Mouse (Mus musculus): ENCODE data around the gene Kir3dl2. TPM values are rescaled to one million over a fixed set of nuclear protein-coding genes. Genes with fewer than 3 reads are reported as not detected.
"Not testable (repeated sequence)": the region's sequence is repeated elsewhere in the genome, so short reads cannot be mapped to it uniquely, and the experiment has no call there.

Gene Kir3dl2
- polyA plus RNA-seq (2015; fragmentation: Nextera tagmentation; extraction: Ambion mirVana): not detected in 2 replicates

DNA sequence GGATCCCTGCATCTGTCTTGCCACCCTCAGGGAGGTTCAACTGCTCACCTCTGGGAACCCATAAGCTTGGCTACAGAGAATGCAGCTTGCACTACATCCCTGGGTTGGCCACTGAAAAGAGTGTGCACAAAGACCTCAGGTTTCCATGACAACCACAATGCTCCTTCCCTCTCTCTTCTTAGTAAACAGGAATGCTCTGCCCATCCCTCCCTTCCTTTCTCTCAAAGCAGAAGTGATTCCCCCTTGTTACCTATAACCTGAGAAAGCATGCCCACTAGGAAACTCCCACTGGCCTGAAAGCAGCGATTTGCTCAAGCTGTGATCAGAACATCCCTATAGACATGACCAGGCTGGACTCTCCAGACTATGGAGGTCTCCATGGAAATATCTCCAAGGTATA is at the start of gene Kir3dl2:
TSS of gene Kir3dl2 (minus strand) at position 101 of the 400 bp plus-strand sequence.
- H3K4me2 ChIP-seq (ENCODE audit: low read depth, low read length); H3K27me3 ChIP-seq (ENCODE audit: control insufficient read depth, insufficient read depth, low read depth, low read length); H3K36me3 ChIP-seq (ENCODE audit: control insufficient read depth, insufficient read depth, low read length); H3K9me3 ChIP-seq (ENCODE audit: control insufficient read depth, low read length); H3K9ac ChIP-seq (ENCODE audit: low read length); H3K27ac ChIP-seq (ENCODE audit: low read length); ATAC-seq (ENCODE audit: low read depth); H3K4me3 ChIP-seq (ENCODE audit: low read length); H3K4me1 ChIP-seq (replicated peaks; ENCODE audit: control insufficient read depth, insufficient read depth, low read length): not testable (repeated sequence)
- WGBS: 72% methylated on average over 1 of the region's 1 CpGs

GRCm38 (mm10) chrX:136590897-136591257 is 47.0 kb upstream of the Kir3dl2 start:
- Histone ChIP-seq H3K4me3 (ENCODE audit: low read length) (no peak overlapping the region), H3K9ac (ENCODE audit: low read length) (no peak overlapping the region), H3K4me1 (replicated peaks; ENCODE audit: control insufficient read depth, insufficient read depth, low read length) (no peaks in the 10 kb centered on the region), H3K9me3 (ENCODE audit: control insufficient read depth, low read length) (no peaks in the 10 kb centered on the region), H3K27ac (ENCODE audit: low read length) (no peak overlapping the region), H3K27me3 (ENCODE audit: control insufficient read depth, insufficient read depth, low read depth, low read length) (no peaks in the 10 kb centered on the region), H3K36me3 (ENCODE audit: control insufficient read depth, insufficient read depth, low read length) (no peaks in the 10 kb centered on the region), H3K4me2 (ENCODE audit: low read depth, low read length) (no peak overlapping the region)
- no peak for ATAC-seq (ENCODE audit: low read depth)
- 30% methylated on average over 2 of the region's 2 CpGs for WGBS

DNA sequence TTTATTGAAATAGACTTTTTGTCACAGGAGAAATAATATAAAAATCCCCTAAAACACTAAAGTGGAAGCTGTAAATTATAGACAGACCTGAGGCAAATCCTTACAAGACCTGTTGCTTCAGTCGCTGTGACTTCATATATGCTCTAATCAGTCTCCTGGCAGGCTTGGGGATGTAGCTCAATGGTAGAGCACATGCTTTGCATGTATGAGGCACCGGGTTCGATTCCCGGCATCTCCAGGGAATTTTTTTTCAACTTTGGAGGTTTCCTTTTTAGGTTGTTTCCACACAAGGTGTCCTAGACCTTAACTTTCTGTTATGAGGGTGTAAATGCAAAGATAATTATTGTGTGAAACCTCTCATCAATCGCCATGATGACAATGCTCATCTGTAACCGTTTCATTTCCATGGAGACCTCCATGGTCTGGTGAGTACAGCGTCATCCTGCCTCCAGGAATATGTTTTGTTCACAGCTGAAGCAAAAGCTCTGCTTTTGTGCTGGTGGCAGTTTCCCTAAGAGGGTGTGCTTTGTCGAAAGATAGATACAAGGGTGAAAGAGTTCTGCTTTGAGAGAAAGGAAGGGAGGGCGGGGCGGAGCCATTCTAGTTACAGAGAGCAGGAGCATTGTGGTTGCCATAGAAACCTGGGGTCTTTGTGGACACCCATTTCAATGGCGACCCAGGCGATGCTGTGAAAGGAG is 46.5 kb upstream of the Kir3dl2 start, which contains the start of gene Tceal3:
TSS of gene Tceal3 (plus strand) at position 644 of the 698 bp plus-strand sequence.
- Histone ChIP-seq H3K9me3 (ENCODE audit: control insufficient read depth, low read length) (no peaks in the 10 kb centered on the region), H3K4me2 (ENCODE audit: low read depth, low read length) (no peak within 1 kb of the TSS), H3K4me1 (replicated peaks; ENCODE audit: control insufficient read depth, insufficient read depth, low read length) (no peaks in the 10 kb centered on the region), H3K9ac (ENCODE audit: low read length) (no peak within 1 kb of the TSS), H3K27me3 (ENCODE audit: control insufficient read depth, insufficient read depth, low read depth, low read length) (no peaks in the 10 kb centered on the region), H3K4me3 (ENCODE audit: low read length) (no peak within 1 kb of the TSS), H3K27ac (ENCODE audit: low read length) (no peak within 1 kb of the TSS), H3K36me3 (ENCODE audit: control insufficient read depth, insufficient read depth, low read length) (no peaks in the 10 kb centered on the region)
- ATAC-seq (ENCODE audit: low read depth): no peak
- WGBS: 52% methylated on average over 12 of the region's 12 CpGs

DNA sequence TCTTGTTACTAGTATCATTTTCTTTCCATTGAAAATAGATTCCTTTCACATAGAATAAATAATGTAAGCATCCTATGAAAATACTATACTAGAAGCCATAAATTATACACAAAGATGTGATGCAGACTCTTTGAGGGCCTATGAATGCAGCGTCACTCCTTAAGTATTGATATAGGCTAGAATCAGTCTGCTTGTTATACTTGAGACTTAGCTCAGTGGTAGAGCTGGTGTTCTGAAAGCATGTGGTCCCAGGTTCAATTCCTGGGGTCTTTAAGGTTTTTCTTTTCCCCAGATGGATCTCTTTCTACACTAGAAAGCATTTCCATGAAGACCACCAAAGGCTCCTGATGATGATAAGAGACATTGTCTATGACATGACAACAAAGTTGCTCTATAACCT is 40.8 kb upstream of the Kir3dl2 start:
- 88% methylated on average over 1 of the region's 1 CpGs for WGBS
- Histone ChIP-seq H3K9ac (ENCODE audit: low read length) (no peak overlapping the region), H3K4me2 (ENCODE audit: low read depth, low read length) (no peak overlapping the region), H3K4me1 (replicated peaks; ENCODE audit: control insufficient read depth, insufficient read depth, low read length) (no peaks in the 10 kb centered on the region), H3K4me3 (ENCODE audit: low read length) (no peak overlapping the region), H3K9me3 (ENCODE audit: control insufficient read depth, low read length) (no peaks in the 10 kb centered on the region), H3K36me3 (ENCODE audit: control insufficient read depth, insufficient read depth, low read length) (no peaks in the 10 kb centered on the region), H3K27me3 (ENCODE audit: control insufficient read depth, insufficient read depth, low read depth, low read length) (no peaks in the 10 kb centered on the region), H3K27ac (ENCODE audit: low read length) (no peak overlapping the region)
- no peak for ATAC-seq (ENCODE audit: low read depth)

DNA sequence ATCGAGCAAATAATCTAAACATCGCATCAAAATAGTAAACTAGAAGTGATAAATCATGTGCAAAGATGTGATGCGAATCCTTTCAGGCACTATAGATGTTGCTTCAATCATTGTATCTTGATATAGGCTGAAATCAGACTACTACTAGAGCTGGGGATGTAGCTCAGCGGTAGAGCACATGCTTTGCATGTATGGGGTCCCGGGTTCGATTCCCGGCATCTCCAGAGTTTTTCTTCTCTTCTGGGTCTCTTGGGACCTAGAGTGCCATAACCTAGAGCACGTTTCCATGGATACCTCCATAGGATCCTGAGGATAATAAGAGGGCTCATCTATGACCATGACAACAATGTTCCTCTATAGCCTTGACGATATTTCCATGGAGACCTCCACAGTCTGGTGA is 25.2 kb upstream of the Kir3dl2 start:
- H3K9ac ChIP-seq (ENCODE audit: low read length); H3K27me3 ChIP-seq (ENCODE audit: control insufficient read depth, insufficient read depth, low read depth, low read length); H3K4me2 ChIP-seq (ENCODE audit: low read depth, low read length); H3K4me1 ChIP-seq (replicated peaks; ENCODE audit: control insufficient read depth, insufficient read depth, low read length); H3K4me3 ChIP-seq (ENCODE audit: low read length); ATAC-seq (ENCODE audit: low read depth); H3K27ac ChIP-seq (ENCODE audit: low read length); H3K9me3 ChIP-seq (ENCODE audit: control insufficient read depth, low read length); H3K36me3 ChIP-seq (ENCODE audit: control insufficient read depth, insufficient read depth, low read length): not testable (repeated sequence)
- 81% methylated on average over 9 of the region's 9 CpGs for WGBS

- H3K9me3 ChIP-seq (ENCODE audit: control insufficient read depth, low read length): not testable (repeated sequence)
Observed at GRCm38 (mm10) chrX:136517699-136518098, 26.2 kb downstream of the Kir3dl2 start, which contains the start of gene Kir3dl1. Gene Kir3dl1, plus strand, starts transcription at chrX:136517999.

More at GRCm38 (mm10) chrX:136517699-136518098, 26.2 kb downstream of the Kir3dl2 start, which contains the start of gene Kir3dl1:
- H3K4me1 ChIP-seq (replicated peaks; ENCODE audit: control insufficient read depth, insufficient read depth, low read length); H3K27me3 ChIP-seq (ENCODE audit: control insufficient read depth, insufficient read depth, low read depth, low read length); ATAC-seq (ENCODE audit: low read depth); H3K4me3 ChIP-seq (ENCODE audit: low read length); H3K36me3 ChIP-seq (ENCODE audit: control insufficient read depth, insufficient read depth, low read length); H3K4me2 ChIP-seq (ENCODE audit: low read depth, low read length); H3K9ac ChIP-seq (ENCODE audit: low read length); H3K27ac ChIP-seq (ENCODE audit: low read length): not testable (repeated sequence)
- 57% methylated on average over 4 of the region's 4 CpGs for WGBS

Other genes starting within 250 kb of the Kir3dl2 start
- gene Kir3dl1, start 26.1 kb downstream of the Kir3dl2 start, polyA plus RNA-seq (2015; fragmentation: Nextera tagmentation; extraction: Ambion mirVana): not detected in 2 replicates
- gene Tceal3, start 46.8 kb upstream of the Kir3dl2 start, polyA plus RNA-seq (2015; fragmentation: Nextera tagmentation; extraction: Ambion mirVana): 11.0 and 13.0 TPM in 2 replicates
- gene Tceal1, start 163.9 kb upstream of the Kir3dl2 start, polyA plus RNA-seq (2015; fragmentation: Nextera tagmentation; extraction: Ambion mirVana): 12.5 and 13.6 TPM in 2 replicates
- gene Morf4l2, start 199.6 kb upstream of the Kir3dl2 start, polyA plus RNA-seq (2015; fragmentation: Nextera tagmentation; extraction: Ambion mirVana): 511 and 543 TPM in 2 replicates
- 0.10 and 0.15 TPM in 2 replicates for gene Glra4, start 236.1 kb upstream of the Kir3dl2 start, polyA plus RNA-seq (2015; fragmentation: Nextera tagmentation; extraction: Ambion mirVana)

All from lung, embryonic 16.5 days (tissue).